Mouse (Mus musculus): ENCODE measurements around the gene Relt. TPM values are rescaled to one million over a fixed set of nuclear protein-coding genes. Genes with fewer than 3 reads are reported as not detected.

Relt gene
- total and polyA plus RNA-seq, 3 experiments: 24.5 to 31.1 (median 29.9) TPM

DNA sequence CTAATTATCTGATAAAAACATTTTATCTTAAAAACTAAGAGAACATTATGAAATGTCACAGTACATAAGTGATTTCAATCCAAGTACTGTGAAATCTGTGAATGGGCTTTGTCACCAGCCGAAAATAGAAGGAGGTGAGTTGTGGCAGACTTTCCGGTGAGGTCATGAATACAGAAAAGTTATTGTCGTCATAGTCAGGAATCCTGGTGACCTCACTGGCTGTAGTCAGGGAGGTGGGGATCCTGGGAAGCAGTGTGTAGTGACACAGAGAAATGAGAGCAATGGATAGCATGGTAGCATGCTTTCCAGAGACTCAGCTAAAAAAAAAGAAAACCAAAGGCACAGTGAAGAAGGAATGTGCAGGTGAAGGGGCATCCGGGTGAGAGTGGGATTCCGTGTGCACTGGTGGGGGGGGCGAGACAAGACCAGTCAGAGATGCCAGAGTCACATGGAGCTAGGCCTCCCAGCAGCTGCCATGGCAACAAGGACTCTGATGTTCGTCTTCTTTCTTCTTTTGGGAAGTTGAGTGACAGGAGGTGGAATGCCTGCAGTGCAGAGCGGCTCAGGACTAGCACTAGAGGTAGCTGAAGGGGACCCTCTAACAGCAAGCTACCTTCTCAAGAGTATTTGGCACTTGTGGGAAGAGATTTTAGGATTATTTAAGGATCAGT is 47.2 kb downstream of the Relt start:
- H3K4me2 ChIP-seq (ENCODE audit: insufficient read depth, low read depth, poor library complexity, severe bottlenecking): no peak overlapping the region
- H3K9me3 ChIP-seq (replicated peaks; ENCODE audit: low read length): no peaks in the 10 kb centered on the region
- no peak overlapping the region for H3K27ac ChIP-seq (ENCODE audit: insufficient read depth, low read depth)
- in situ Hi-C loops (cut with MboI; ENCODE audit: low pct_ligation_motif_present, low pct_unique_long_range_greater_than_20kb, low sequenced_read_pairs) (no loop called here), dilution Hi-C loops (cut with MboI; ENCODE audit: extremely low pct_ligation_motif_present, extremely low pct_unique_long_range_greater_than_20kb, low sequenced_read_pairs) (no loop called here)
- H3K79me2 ChIP-seq (replicated peaks; ENCODE audit: control insufficient read depth, extremely low read depth, insufficient read depth, poor library complexity, severe bottlenecking): no peaks in the 10 kb centered on the region
- no peak overlapping the region for H3K4me3 ChIP-seq (replicated peaks in 1 of 3; ENCODE audit: low read depth in 2 of 3, low read length in 2 of 3, poor library complexity in 1 of 3)
- H3K36me3 ChIP-seq (replicated peaks in 1 of 2; ENCODE audit: control insufficient read depth in 1 of 2, insufficient read depth in 1 of 2, low read length in 1 of 2): peaks cover 0 to 3% of the 10 kb centered on the region in 2 experiments
- no peak overlapping the region for H3K9ac ChIP-seq (ENCODE audit: insufficient read depth, low read depth)
- H3K4me1 ChIP-seq (ENCODE audit: control insufficient read depth in 1 of 2, insufficient read depth in 2 of 2): peaks cover 0 to 21% of the 10 kb centered on the region in 2 experiments; a peak in 2 of 4 replicates
- no peak for DNase-seq (ENCODE audit: extremely low read depth)
- H3K27me3 ChIP-seq (replicated peaks): no peaks in the 10 kb centered on the region
- TF ChIP-seq HCFC1 (IDR thresholded peaks at IDR 0.05; ENCODE audit: low read depth, low read length) (no peak), ELF1 (IDR thresholded peaks at IDR 0.05; ENCODE audit: low read depth, low read length) (no peak), UBTF (IDR thresholded peaks at IDR 0.05; ENCODE audit: low read depth, low read length) (no peak), ZKSCAN1 (IDR thresholded peaks at IDR 0.05; ENCODE audit: borderline replicate concordance, low read depth, low read length) (no peak), EP300 (IDR thresholded peaks at IDR 0.05; ENCODE audit: low read length) (no peak), USF1 (IDR thresholded peaks at IDR 0.05; ENCODE audit: low read depth, low read length) (no peak), ZC3H11A (IDR thresholded peaks at IDR 0.05; ENCODE audit: low read depth, low read length) (no peak), IRF4 (IDR thresholded peaks at IDR 0.05; ENCODE audit: low read depth, low read length) (no peak), BHLHE40 (IDR thresholded peaks at IDR 0.05; ENCODE audit: low read depth, low read length) (no peak), RCOR1 (conservative IDR thresholded peaks at IDR 0.05; ENCODE audit: low read depth, low read length) (no peak)

- TF ChIP-seq NELFE (IDR thresholded peaks at IDR 0.05; ENCODE audit: low read depth, low read length): no peak
- no peak for TF ChIP-seq RAD21 (IDR thresholded peaks at IDR 0.05; ENCODE audit: low read depth, low read length)
- no peak for TF ChIP-seq BHLHE40 (IDR thresholded peaks at IDR 0.05; ENCODE audit: low read depth, low read length)
- no peak for TF ChIP-seq ZNF384 (IDR thresholded peaks at IDR 0.05; ENCODE audit: low read depth, low read length)
- no peak for TF ChIP-seq MYC (IDR thresholded peaks at IDR 0.05; ENCODE audit: low read depth, low read length)
- no peak for TF ChIP-seq E2F4 (IDR thresholded peaks at IDR 0.05; ENCODE audit: insufficient replicate concordance, low read depth, low read length)
- no peak for TF ChIP-seq MAX (IDR thresholded peaks at IDR 0.05; ENCODE audit: low read length)
- TF ChIP-seq IRF4 (IDR thresholded peaks at IDR 0.05; ENCODE audit: low read depth, low read length): no peak
- no peak for TF ChIP-seq PAX5 (IDR thresholded peaks at IDR 0.05; ENCODE audit: low read length)
- no peak for TF ChIP-seq NRF1 (IDR thresholded peaks at IDR 0.05; ENCODE audit: low read depth, low read length)
- TF ChIP-seq MEF2A (IDR thresholded peaks at IDR 0.05; ENCODE audit: borderline replicate concordance, low read depth, low read length): no peak
- no peak for TF ChIP-seq USF2 (conservative IDR thresholded peaks at IDR 0.05; ENCODE audit: low read depth, low read length)
- no peak for TF ChIP-seq CHD2 (IDR thresholded peaks at IDR 0.05; ENCODE audit: low read length)
- no peak for TF ChIP-seq EP300 (IDR thresholded peaks at IDR 0.05; ENCODE audit: low read length)
- no peak for TF ChIP-seq MXI1 (IDR thresholded peaks at IDR 0.05; ENCODE audit: low read depth, low read length)
- TF ChIP-seq UBTF (IDR thresholded peaks at IDR 0.05; ENCODE audit: low read depth, low read length): no peak
- TF ChIP-seq JUN (IDR thresholded peaks at IDR 0.05; ENCODE audit: insufficient read depth, low read depth, low read length): no peak
- TF ChIP-seq ETS1 (conservative IDR thresholded peaks at IDR 0.05; ENCODE audit: low read depth, low read length): no peak
- no peak for DNase-seq (ENCODE audit: extremely low read depth)
- in situ Hi-C loops (cut with MboI; ENCODE audit: low pct_ligation_motif_present, low pct_unique_long_range_greater_than_20kb, low sequenced_read_pairs) (no loop called here), dilution Hi-C loops (cut with MboI; ENCODE audit: extremely low pct_ligation_motif_present, extremely low pct_unique_long_range_greater_than_20kb, low sequenced_read_pairs) (no loop called here)
- H3K4me2 ChIP-seq (ENCODE audit: insufficient read depth, low read depth, poor library complexity, severe bottlenecking): no peak overlapping the region
- no peak overlapping the region for H3K4me3 ChIP-seq (replicated peaks in 1 of 3; ENCODE audit: low read depth in 2 of 3, low read length in 2 of 3, poor library complexity in 1 of 3)
- H3K36me3 ChIP-seq (replicated peaks in 1 of 2; ENCODE audit: control insufficient read depth in 1 of 2, insufficient read depth in 1 of 2, low read length in 1 of 2): peaks cover 0 to 3% of the 10 kb centered on the region in 2 experiments
- H3K79me2 ChIP-seq (replicated peaks; ENCODE audit: control insufficient read depth, extremely low read depth, insufficient read depth, poor library complexity, severe bottlenecking): no peaks in the 10 kb centered on the region
- H3K9ac ChIP-seq (ENCODE audit: insufficient read depth, low read depth): no peak overlapping the region
- peaks cover 0 to 10% of the 10 kb centered on the region in 2 experiments; a peak in 2 of 4 replicates for H3K4me1 ChIP-seq (ENCODE audit: control insufficient read depth in 1 of 2, insufficient read depth in 2 of 2)
- no peak overlapping the region for H3K27ac ChIP-seq (ENCODE audit: insufficient read depth, low read depth)
- H3K9me3 ChIP-seq (replicated peaks; ENCODE audit: low read length): no peaks in the 10 kb centered on the region
- no peaks in the 10 kb centered on the region for H3K27me3 ChIP-seq (replicated peaks)
These were observed 50.6 kb downstream of the Relt start for GRCm38 (mm10) chr7:100812641-100813040.

All from CH12.LX (cell line).